Mouse (Mus musculus): ENCODE data around the gene Cit.

DNA sequence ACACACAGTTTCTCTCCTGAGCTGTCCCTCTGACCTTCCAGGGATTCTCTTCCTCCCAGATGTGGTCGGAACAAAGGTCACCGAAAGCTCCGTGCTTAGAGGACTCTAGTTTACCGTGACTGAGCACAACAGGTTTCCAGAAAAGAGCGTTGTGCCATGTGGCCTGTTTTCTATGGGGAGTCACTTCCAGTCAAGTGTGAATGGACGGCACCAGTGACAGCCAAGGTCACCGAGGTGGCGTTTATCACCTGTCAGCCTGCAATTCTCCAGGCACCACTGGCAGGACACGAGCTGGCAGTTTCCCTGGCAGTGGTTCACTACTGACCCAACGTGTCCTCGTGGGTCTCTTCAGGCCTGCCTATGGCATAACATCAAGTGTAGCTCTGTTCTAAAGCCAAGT is 174.3 kb downstream of the Cit start:
- TF ChIP-seq EP300 (optimal IDR thresholded peaks at IDR 0.05), result no peak
- TF ChIP-seq CTCF (IDR thresholded peaks at IDR 0.05; ENCODE audit: low read depth), result no peak
